Mouse (Mus musculus) gastrocnemius, postnatal 4 days (tissue): ENCODE results near the gene Fbxo30. TPM values are rescaled to one million over a fixed set of nuclear protein-coding genes. Genes with fewer than 3 reads are reported as not detected.

ENCODE experiments used
- DNase-seq, 2 experiments: peaks; one replicate each; pipeline ENCODE4 v3.0.0; 2021 to 2022; ENCODE audit warnings: low spot score in 2 of 2, mixed read lengths in 2 of 2
- total RNA-seq, 2 experiments: library from RNA; stranded (reverse); gene quantifications; 2 replicates each; pipeline ENCODE4 v1.2.3; 2021

Fbxo30 gene
- total RNA-seq, 2 experiments from 2014 or later: 21.2 to 23.5 TPM

DNA sequence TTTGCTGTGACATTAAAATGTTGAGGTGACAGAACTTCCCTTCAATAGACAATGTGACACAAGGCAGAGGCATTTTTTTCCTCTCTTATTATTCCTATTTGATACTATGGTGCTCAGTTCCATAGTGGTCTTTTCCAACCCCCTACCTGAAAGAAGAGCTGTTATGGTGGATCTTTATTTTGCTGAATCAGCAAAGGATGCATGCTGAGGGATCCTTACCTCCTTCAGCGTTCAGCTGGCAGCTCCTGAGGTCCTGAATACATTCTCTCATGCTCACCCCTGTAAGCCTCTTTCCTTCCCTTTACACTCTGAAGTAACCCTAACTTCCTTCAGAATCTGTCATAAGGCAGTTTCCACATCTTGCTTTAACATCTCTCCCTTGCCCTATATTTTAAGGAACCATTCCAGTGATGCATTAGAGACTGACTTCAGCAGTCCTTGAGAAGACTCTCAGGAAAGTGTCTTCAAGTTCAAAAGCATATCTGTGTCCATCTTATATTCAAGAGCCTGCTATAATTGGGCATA is 38.4 kb downstream of the Fbxo30 start:
- DNase-seq: no peak

DNA sequence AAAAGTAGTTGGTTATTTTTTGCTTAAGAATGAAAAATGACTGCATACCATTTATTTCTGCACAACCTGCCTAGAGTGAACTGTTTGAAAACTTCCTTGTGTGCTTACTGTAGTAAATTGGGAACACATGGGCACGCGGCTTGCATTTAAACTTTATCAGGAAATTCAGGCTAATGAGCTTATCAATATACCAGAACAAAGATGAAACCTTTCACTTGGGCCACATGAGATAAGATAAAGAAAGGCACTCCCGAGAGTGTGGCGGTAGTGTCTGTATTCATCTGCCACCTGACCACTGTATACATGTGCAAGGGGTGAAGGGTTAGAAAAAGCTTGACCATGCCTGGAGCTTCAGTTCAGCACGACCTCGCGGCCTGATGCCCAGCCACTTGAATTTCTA is 41.2 kb downstream of the Fbxo30 start:
- no peak for DNase-seq

DNA sequence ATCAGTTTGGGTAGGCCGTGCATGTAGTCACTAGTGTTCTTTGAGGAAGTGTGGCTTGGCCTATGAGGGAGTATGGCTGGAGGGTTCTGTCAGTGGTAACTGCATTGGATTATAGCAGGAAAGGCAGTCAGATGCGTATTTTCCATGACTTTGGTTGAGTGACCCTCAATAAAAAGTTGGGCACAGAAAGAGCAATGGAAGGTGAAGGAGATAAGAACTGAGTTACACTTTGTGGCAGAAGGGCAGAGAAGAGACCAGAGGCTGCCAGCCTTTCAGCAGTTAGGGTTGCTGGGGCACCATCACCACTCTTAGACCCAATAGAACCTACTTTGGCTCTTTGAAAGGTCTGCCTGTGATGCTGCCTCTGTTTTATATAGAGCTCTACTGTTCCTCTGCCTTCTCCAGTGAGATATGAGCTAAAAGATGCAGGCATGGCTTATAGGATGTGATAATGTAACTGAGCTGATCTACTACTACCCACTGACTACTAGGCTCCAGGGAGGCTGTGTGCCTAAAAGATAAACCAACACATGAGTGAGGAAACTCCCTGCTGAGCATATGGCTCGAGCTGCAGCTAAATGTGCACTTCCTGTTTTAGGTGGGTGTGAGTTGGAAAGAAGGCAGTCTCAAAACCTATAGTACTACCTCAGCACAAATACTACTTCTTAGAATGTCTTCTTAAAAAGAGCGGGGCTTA is 42.2 kb downstream of the Fbxo30 start:
- DNase-seq: no peak

DNA sequence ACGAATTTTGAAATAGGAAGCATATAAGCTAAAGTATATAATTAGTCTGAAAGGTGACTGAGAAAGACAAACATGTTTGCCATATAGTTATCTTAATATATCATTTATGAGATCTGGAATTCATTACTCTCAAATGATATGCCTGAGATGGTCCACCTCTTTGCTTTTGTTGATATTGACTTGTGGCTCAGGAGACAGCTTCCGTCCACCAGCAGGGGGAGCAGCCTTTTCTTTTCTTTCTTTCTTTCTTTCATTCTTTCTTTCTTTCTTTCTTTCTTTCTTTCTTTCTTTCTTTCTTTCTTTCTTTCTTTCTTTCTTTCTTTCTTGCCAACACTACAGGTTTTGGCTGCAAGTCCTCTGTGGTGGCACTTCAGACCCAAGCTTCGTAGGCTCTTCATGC is 45.4 kb downstream of the Fbxo30 start:
- DNase-seq: no peak

DNA sequence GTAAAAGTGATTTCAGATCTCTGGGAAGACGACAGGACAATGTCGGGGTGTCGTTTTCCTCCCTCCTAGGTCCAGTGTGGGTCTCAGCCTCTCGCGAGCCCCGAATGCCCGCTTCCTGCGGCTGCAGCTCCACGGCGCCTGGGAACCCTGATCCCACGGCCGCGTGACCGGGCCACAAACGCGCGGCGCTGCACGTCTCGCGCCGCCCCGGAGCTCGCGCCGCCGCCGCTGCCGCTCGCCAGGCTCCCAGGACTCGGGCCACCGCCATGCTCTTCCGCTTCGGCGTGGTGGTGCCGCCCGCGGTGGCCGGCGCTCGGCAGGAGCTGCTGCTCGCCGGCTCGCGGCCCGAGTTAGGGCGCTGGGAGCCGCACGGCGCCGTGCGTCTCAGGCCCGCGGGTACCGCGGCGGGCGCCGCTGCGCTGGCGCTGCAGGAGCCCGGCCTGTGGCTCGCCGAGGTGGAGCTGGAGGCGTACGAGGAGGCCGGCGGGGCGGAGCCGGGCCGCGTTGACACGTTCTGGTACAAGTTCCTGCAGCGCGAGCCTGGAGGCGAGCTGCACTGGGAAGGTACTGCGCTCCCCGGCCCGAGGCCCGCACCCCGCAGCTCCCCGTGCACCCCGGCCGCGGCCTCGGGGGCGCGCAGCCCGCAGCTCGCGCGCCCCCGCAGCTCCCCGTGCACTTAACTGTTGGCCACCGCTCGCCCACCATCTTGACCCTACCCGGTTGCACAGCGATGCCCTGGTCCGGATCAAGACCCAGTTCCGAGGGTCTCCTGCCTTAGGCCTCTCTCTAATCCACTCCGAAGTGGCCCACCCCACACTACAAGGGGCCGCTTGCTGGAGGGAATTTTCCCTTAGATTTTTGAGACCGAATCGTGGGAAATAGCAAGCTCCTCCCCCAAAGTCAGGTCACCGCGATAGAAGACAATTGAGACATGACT is 62.3 kb downstream of the Fbxo30 start, which contains the start of gene Epm2a:
Epm2a (plus strand) TSS at position 200 of the 937 bp plus-strand sequence.
- DNase-seq: peak; percentile 75 to 88

DNA sequence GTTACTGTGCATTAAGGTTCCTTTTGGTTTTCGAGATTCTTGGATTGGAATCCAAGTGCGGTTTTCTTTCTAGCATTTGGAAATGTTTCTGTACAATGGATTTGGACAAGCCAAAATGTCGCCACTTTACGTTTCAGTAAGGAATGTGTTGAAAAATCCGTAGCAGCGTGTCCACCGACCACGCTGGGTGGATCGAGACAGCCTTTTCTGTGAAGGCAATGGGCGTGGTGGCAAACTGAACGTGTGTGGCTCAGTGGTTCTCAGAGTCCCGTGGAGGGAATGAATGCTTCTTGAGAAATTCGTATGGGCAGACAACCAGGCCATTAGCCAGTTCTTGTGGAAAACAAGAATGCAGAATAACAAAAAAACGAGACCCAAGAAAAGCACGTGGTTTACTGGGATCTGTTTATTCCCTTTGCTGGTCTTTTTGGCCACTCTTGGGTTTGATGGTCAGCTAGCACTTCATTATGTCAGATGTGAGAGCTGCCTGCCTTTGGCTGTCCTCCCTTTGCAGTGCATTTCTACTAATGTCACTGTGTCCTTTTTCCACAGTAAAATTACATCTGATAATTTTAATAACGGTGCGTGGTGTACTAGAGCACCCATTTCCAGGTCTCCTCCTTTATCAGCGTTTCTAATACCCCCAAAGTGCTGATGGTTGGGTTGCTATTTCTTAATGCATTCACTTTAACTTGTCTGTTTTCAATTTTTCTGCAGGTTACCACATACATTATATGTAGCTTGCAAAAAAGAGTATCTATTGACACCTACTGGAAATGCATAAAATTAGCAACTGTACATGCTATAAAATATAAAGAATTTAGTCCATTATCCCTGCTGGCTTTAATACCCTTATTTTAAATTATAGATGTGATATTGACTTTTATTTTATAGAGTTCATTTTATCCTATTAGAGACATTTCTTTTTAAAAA is 63.7 kb downstream of the Fbxo30 start:
- DNase-seq: no peak

Other genes with a start within 250 kb of the Fbxo30 start
- gene Grm1, start 199.0 kb upstream of the Fbxo30 start, total RNA-seq: under 1 TPM in 1 of 2 experiments, not detected in 1; 0.34 TPM
- gene Shprh, start 131.9 kb upstream of the Fbxo30 start, total RNA-seq: 10 to 100 TPM; 14.3 to 16.5 TPM
- 10 to 100 TPM; 25.4 to 26.7 TPM for gene Epm2a, start 62.1 kb downstream of the Fbxo30 start, total RNA-seq